7 mouse cellular contexts compared by ENCODE assay signal in genomic region chrX:136269743-136270392, GRCm38 (mm10). TPM values are rescaled to one million over a fixed set of nuclear protein-coding genes. Genes with fewer than 3 reads are reported as not detected.
DNase-seq lines count a peak whose midpoint lies in the region; ATAC-seq lines count a peak whose summit lies in the region.
"Not testable (repeated sequence)": the region's sequence is repeated elsewhere in the genome, so short reads cannot be mapped to it uniquely, and the experiment has no call there.

Bex3 (plus strand) TSS chrX:136270253.

- not testable (repeated sequence) for H3K9me3 ChIP-seq in erythroblast, embryonic 14.5 days (ENCODE audit: control insufficient read depth, low read length); heart, embryonic 14.5 days (ENCODE audit: control insufficient read depth, low read length); kidney, embryonic 14.5 days (ENCODE audit: control insufficient read depth, low read length); limb, embryonic 12.5 days; midbrain, embryonic 10.5 days (replicated peaks)

- peak within 1 kb of the TSS; percentile 46 for H3K4me3 ChIP-seq in erythroblast, embryonic 14.5 days (replicated peaks)
- peak within 1 kb of the TSS; percentile 39 to 42 for H3K4me3 ChIP-seq in heart, embryonic 14.5 days (ENCODE audit: control insufficient read depth in 1 of 2, insufficient read depth in 1 of 2, low read depth in 1 of 2, low read length in 2 of 2)
- peak within 1 kb of the TSS; percentile 39 for H3K4me3 ChIP-seq in kidney, embryonic 14.5 days (ENCODE audit: low read length)
- H3K4me3 ChIP-seq in limb, embryonic 12.5 days (replicated peaks): peak within 1 kb of the TSS; percentile 44
- H3K4me3 ChIP-seq in midbrain, embryonic 10.5 days: peak within 1 kb of the TSS; percentile 58

- peak within 1 kb of the TSS; percentile 59 for H3K4me2 ChIP-seq in heart, embryonic 14.5 days (ENCODE audit: low read length)
- peak within 1 kb of the TSS; percentile 32 for H3K4me2 ChIP-seq in kidney, embryonic 14.5 days (replicated peaks; ENCODE audit: low read depth, low read length)
- H3K4me2 ChIP-seq in limb, embryonic 12.5 days: peak within 1 kb of the TSS; percentile 48

- 42% methylated on average over 6 of the region's 30 CpGs for WGBS in heart, embryonic 14.5 days
- 61% methylated on average over 6 of the region's 30 CpGs for WGBS in kidney, embryonic 14.5 days
- WGBS in limb, embryonic 12.5 days: 53% methylated on average over 6 of the region's 30 CpGs
- 74% methylated on average over 4 of the region's 30 CpGs for WGBS in midbrain, embryonic 10.5 days

- H3K27ac ChIP-seq in heart, embryonic 14.5 days (replicated peaks in 1 of 2; ENCODE audit: control insufficient read depth in 1 of 2, insufficient read depth in 1 of 2, low read depth in 2 of 2, low read length in 2 of 2): peak within 1 kb of the TSS; percentile 27 to 59; a peak in 2 of 4 replicates
- H3K27ac ChIP-seq in kidney, embryonic 14.5 days (ENCODE audit: low read depth, low read length): not testable (repeated sequence)
- H3K27ac ChIP-seq in limb, embryonic 12.5 days: 0 out of 2 replicates have a peak within 1 kb of the TSS, but pooled peaks have one; percentile 12
- peak within 1 kb of the TSS; percentile 85 for H3K27ac ChIP-seq in midbrain, embryonic 10.5 days (replicated peaks)

- DNase-seq in adrenal gland, postnatal 36 days: peak; percentile 57 to 60
- DNase-seq in midbrain, embryonic 10.5 days (ENCODE audit: low spot score): peak; percentile 22
- DNase-seq in right cerebral cortex, postnatal 36 days (ENCODE audit: low spot score in 2 of 2): peak; percentile 20 to 53

- not testable (repeated sequence) for H3K4me1 ChIP-seq in erythroblast, embryonic 14.5 days (ENCODE audit: control insufficient read depth); heart, embryonic 14.5 days (ENCODE audit: control insufficient read depth in 2 of 2, insufficient read depth in 2 of 2, low read length in 2 of 2); kidney, embryonic 14.5 days (ENCODE audit: control insufficient read depth, insufficient read depth, low read length); limb, embryonic 12.5 days (replicated peaks)
- peaks cover 22% of the 10 kb centered on the region for H3K4me1 ChIP-seq in midbrain, embryonic 10.5 days

- peak; percentile 90 for ATAC-seq in heart, embryonic 14.5 days (ENCODE audit: insufficient number of reproducible peaks, insufficient read depth, low FRiP score, low read depth)
- peak; percentile 96 for ATAC-seq in kidney, embryonic 14.5 days (ENCODE audit: low FRiP score, low TSS enrichment)
- peak; percentile 94 for ATAC-seq in limb, embryonic 12.5 days (ENCODE audit: insufficient number of reproducible peaks, insufficient read depth, low FRiP score, low TSS enrichment, low read depth)

- H3K36me3 ChIP-seq in erythroblast, embryonic 14.5 days (ENCODE audit: control insufficient read depth); kidney, embryonic 14.5 days (ENCODE audit: control insufficient read depth, insufficient read depth, low read length); limb, embryonic 12.5 days: not testable (repeated sequence)
- peaks cover 15% of the 10 kb centered on the region; the same call in 1 of the 2 replicates for H3K36me3 ChIP-seq in heart, embryonic 14.5 days (ENCODE audit: control insufficient read depth, insufficient read depth, low read length)
- H3K36me3 ChIP-seq in midbrain, embryonic 10.5 days: peaks cover 14% of the 10 kb centered on the region

- peak within 1 kb of the TSS; percentile 77 for H3K9ac ChIP-seq in heart, embryonic 14.5 days (ENCODE audit: low read length)
- H3K9ac ChIP-seq in kidney, embryonic 14.5 days (ENCODE audit: low read depth, low read length): peak within 1 kb of the TSS; percentile 48; the same call in 1 of the 2 replicates
- H3K9ac ChIP-seq in limb, embryonic 12.5 days (replicated peaks): peak within 1 kb of the TSS; percentile 57; the same call in 1 of the 2 replicates

- not testable (repeated sequence) for H3K27me3 ChIP-seq in erythroblast, embryonic 14.5 days (ENCODE audit: control insufficient read depth); heart, embryonic 14.5 days (ENCODE audit: control insufficient read depth, insufficient read depth, low read length); kidney, embryonic 14.5 days (ENCODE audit: control insufficient read depth, insufficient read depth, low read length); limb, embryonic 12.5 days; midbrain, embryonic 10.5 days (ENCODE audit: low read depth, poor library complexity, severe bottlenecking)

RNA-seq across cellular contexts. Expression of gene Bex3, which starts in this region (rescaled TPM):
- 100 to 1,000 TPM; 126 to 285 TPM for total RNA-seq in adrenal gland, postnatal 36 days (2021)
- 24.1 and 28.3 TPM in 2 replicates for polyA plus RNA-seq in erythroblast, embryonic 14.5 days (2012)
- polyA plus RNA-seq in heart, embryonic 14.5 days (2014; fragmentation: Nextera tagmentation; extraction: Ambion mirVana): 499 and 525 TPM in 2 replicates
- polyA plus RNA-seq in kidney, embryonic 14.5 days (2014; fragmentation: Nextera tagmentation; extraction: Ambion mirVana): 502 and 608 TPM in 2 replicates
- 559 and 577 TPM in 2 replicates for polyA plus RNA-seq in limb, embryonic 12.5 days (2016; fragmentation: Nextera tagmentation; extraction: Ambion mirVana)
- polyA plus RNA-seq in midbrain, embryonic 10.5 days (2016; fragmentation: Nextera tagmentation; extraction: Ambion mirVana): 627 and 636 TPM in 2 replicates

Comparison
In these comparisons a context has a peak if more than half of its experiments do, and no peak if none do; other contexts are left out.
1. RNA of gene Bex3 (polyA plus RNA-seq): 627 to 636 TPM in midbrain, embryonic 10.5 days, 559 to 577 TPM in limb, embryonic 12.5 days, 499 to 525 TPM in heart, embryonic 14.5 days and 502 to 608 TPM in kidney, embryonic 14.5 days; 24.1 to 28.3 TPM in erythroblast, embryonic 14.5 days; every median in the first group is over 10 times any median in the second.
2. Peak in every context shown above with its lines, with median percentiles within 50 percentile points of each other: DNase-seq, H3K4me3 ChIP-seq, ATAC-seq, H3K4me2 ChIP-seq and H3K9ac ChIP-seq.